Mouse (Mus musculus): ENCODE data around the gene Crip3. TPM values are rescaled to one million over a fixed set of nuclear protein-coding genes. Genes with fewer than 3 reads are reported as not detected.

The Crip3 gene
- total RNA-seq, 2 experiments from 2014 or later = not detected

DNA sequence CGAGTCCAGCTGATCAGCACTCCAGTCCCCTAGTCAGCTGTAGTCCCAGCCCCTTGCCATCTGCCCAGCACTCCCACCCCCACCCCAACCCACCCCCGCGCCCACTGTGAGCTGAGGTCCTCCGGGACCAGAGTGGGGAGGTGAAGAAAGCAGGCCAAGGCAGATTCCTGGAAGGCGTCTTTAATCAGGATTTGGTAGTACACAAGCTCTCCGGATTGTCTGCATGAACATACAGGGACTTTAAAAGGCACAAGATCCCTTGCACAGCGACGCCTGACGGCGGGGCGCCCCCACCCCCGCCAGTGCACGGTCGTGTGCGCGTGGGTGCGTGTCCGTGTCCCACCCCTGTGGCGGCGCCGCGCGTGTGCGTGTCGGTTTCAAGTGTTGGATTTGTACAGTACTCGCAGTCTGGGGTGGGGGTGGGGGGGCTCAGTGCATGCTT is 25.3 kb downstream of the Crip3 start:
- ATAC-seq (replicated peaks; ENCODE audit: low FRiP score, poor library complexity, severe bottlenecking) = no peak

GRCm38 (mm10) chr17:46454539-46454938 is 25.8 kb downstream of the Crip3 start:
- ATAC-seq (replicated peaks; ENCODE audit: low FRiP score, poor library complexity, severe bottlenecking) = no peak

GRCm38 (mm10) chr17:46455110-46455691 is 26.5 kb downstream of the Crip3 start:
- ATAC-seq (replicated peaks; ENCODE audit: low FRiP score, poor library complexity, severe bottlenecking) = no peak

DNA sequence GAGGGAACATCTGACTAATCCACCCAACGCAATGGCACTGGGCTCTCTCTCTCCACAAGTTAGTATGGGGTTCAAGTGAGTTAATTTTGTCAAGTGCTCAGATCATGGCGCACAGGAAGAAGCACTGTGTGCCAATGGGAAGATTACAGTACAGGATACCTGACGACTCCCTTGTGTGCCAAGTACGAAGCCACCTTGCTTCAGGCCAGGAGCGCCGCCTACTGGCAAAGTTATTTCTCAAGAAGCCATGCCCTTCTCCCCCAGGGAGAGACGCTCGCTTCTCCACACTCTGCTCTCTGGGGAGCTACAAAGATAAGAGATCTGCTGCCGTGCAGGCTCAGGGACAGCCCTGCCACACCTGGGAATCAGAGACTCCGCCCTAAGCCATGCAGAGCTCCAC is 29.1 kb downstream of the Crip3 start:
- no peak for ATAC-seq (replicated peaks; ENCODE audit: low FRiP score, poor library complexity, severe bottlenecking)

DNA sequence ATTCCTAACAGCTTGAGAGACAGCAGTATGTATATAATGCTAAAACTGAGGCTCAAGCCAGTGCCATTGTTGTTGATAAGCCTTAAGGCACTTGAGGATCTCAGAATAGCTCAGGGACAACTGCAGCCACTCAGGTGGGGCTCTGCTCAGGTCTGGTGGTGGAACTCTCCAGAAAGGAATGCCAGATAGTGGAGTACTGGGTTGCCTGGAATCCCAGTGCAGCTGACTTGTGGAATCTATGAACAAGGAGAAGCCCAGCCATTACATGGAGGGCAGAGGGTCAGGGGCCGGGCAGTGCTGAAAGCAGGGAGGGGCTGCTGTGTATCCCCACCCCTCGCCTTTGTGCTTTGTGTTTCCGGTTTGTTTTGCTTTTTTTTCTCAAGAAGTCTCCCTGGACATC is 29.7 kb downstream of the Crip3 start:
- no peak for ATAC-seq (replicated peaks; ENCODE audit: low FRiP score, poor library complexity, severe bottlenecking)

- no peak for ATAC-seq (replicated peaks; ENCODE audit: low FRiP score, poor library complexity, severe bottlenecking)
Measured at GRCm38 (mm10) chr17:46460673-46461072, 31.9 kb downstream of the Crip3 start.

GRCm38 (mm10) chr17:46461347-46461746 is 32.6 kb downstream of the Crip3 start:
- no peak for ATAC-seq (replicated peaks; ENCODE audit: low FRiP score, poor library complexity, severe bottlenecking)

DNA sequence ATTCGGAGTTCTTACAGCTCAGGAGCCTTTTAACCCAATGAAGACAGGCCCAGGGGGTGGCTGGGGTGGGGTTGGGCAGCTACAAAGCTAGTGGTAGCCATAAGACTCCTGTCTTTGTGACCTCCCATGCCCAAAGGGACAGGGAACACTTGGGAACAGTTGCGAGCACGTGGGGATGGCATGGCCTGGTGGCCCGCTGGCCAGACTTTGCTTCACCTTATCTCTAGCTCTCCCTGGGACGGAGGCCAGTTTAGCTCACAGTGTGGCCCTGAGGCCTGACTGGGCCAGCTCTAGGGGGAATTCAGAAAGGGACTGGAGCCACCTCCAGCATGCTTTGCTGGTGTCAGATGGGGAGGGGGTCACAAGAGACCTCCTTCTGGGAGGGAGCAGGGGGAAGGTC is 33.5 kb downstream of the Crip3 start:
- no peak for ATAC-seq (replicated peaks; ENCODE audit: low FRiP score, poor library complexity, severe bottlenecking)

DNA sequence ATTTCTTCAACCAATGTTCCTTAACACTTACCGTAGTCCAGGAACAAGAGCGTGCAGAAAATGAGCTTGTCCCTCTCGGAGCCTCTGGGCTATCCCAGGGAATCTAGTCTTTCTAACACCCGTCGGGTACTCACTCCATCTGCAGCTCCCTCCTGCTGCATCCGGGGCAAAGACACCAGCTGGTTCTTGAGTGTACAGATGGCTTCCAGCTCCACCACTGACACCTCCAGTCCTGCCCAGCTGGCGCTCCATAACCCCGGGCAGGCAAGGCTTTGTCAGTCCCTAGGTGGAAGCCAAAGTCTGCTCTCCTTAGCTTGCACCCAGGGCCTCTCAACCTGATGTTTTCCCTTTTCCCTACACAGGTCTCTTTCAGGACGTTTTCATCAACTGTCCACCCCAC is 39.1 kb downstream of the Crip3 start:
- no peak for ATAC-seq (replicated peaks; ENCODE audit: low FRiP score, poor library complexity, severe bottlenecking)

DNA sequence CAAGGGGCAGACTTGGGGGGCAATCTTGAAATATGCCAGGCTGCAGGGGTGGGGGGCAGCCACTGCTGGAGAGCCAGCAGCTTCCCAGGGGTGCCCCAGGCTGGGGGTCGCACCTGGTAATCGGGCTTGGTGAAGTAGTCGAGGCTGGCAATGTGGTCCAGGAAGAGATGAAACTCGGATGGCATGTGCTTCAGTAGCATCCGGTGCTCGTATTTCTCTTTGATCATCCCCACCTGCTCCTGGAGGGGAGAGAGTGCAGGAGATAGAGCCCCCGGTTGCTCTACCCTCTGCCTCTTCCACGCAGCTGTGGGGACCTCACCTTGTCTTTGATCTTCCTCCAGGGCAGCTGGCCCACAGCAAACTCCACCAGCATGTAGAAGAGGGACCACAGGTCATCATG is 47.9 kb downstream of the Crip3 start:
- no peak for ATAC-seq (replicated peaks; ENCODE audit: low FRiP score, poor library complexity, severe bottlenecking)

- ATAC-seq (replicated peaks; ENCODE audit: low FRiP score, poor library complexity, severe bottlenecking) = no peak
Measured at GRCm38 (mm10) chr17:46477286-46477685, 48.6 kb downstream of the Crip3 start.

Other genes with a start within 250 kb of the Crip3 start
- gene Polh, start 226.3 kb upstream of the Crip3 start, total RNA-seq (2015; ENCODE audit: low replicate concordance) = 40.4 and 61.2 TPM in 2 replicates
- gene Polh, start 226.3 kb upstream of the Crip3 start, total RNA-seq (2017; ENCODE audit: low replicate concordance) = 96.1 and 102 TPM in 2 replicates
- gene Xpo5, start 226.1 kb upstream of the Crip3 start, total RNA-seq (2015; ENCODE audit: low replicate concordance) = 26.8 and 35.0 TPM in 2 replicates
- gene Xpo5, start 226.1 kb upstream of the Crip3 start, total RNA-seq (2017; ENCODE audit: low replicate concordance) = 26.6 and 32.0 TPM in 2 replicates
- gene Polr1c, start 180.9 kb upstream of the Crip3 start, total RNA-seq (2015; ENCODE audit: low replicate concordance) = 25.6 and 26.4 TPM in 2 replicates
- 5.8 and 24.9 TPM in 2 replicates for gene Polr1c, start 180.9 kb upstream of the Crip3 start, total RNA-seq (2017; ENCODE audit: low replicate concordance)
- 46.5 and 53.7 TPM in 2 replicates for gene Yipf3, start 180.8 kb upstream of the Crip3 start, total RNA-seq (2015; ENCODE audit: low replicate concordance)
- 15.3 and 22.5 TPM in 2 replicates for gene Yipf3, start 180.8 kb upstream of the Crip3 start, total RNA-seq (2017; ENCODE audit: low replicate concordance)
- not detected in 2 replicates for gene Lrrc73, start 175.4 kb upstream of the Crip3 start, total RNA-seq (2015; ENCODE audit: low replicate concordance)
- 0.39 TPM in 1 of 2 replicates, not detected in the other for gene Lrrc73, start 175.4 kb upstream of the Crip3 start, total RNA-seq (2017; ENCODE audit: low replicate concordance)
- 2.2 and 21.8 TPM in 2 replicates for gene Tjap1, start 145.9 kb upstream of the Crip3 start, total RNA-seq (2015; ENCODE audit: low replicate concordance)
- gene Tjap1, start 145.9 kb upstream of the Crip3 start, total RNA-seq (2017; ENCODE audit: low replicate concordance) = 6.5 and 53.0 TPM in 2 replicates
- not detected in 2 replicates for gene Dlk2, start 131.5 kb upstream of the Crip3 start, total RNA-seq (2015; ENCODE audit: low replicate concordance)
- gene Dlk2, start 131.5 kb upstream of the Crip3 start, total RNA-seq (2017; ENCODE audit: low replicate concordance) = not detected in 2 replicates
- gene Abcc10, start 100.6 kb upstream of the Crip3 start, total RNA-seq (2015; ENCODE audit: low replicate concordance) = not detected in 2 replicates
- gene Abcc10, start 100.6 kb upstream of the Crip3 start, total RNA-seq (2017; ENCODE audit: low replicate concordance) = 0.53 TPM in 1 of 2 replicates, not detected in the other
- gene Zfp318, start 45.2 kb upstream of the Crip3 start, total RNA-seq (2015; ENCODE audit: low replicate concordance) = 0.72 and 8.8 TPM in 2 replicates
- 3.3 and 10.1 TPM in 2 replicates for gene Zfp318, start 45.2 kb upstream of the Crip3 start, total RNA-seq (2017; ENCODE audit: low replicate concordance)
- not detected in 2 replicates for gene Slc22a7, start 9.5 kb downstream of the Crip3 start, total RNA-seq (2015; ENCODE audit: low replicate concordance)
- gene Slc22a7, start 9.5 kb downstream of the Crip3 start, total RNA-seq (2017; ENCODE audit: low replicate concordance) = not detected in 2 replicates
- gene Ttbk1, start 58.7 kb downstream of the Crip3 start, total RNA-seq (2015; ENCODE audit: low replicate concordance) = not detected in 2 replicates
- not detected in 2 replicates for gene Ttbk1, start 58.7 kb downstream of the Crip3 start, total RNA-seq (2017; ENCODE audit: low replicate concordance)
- 3.8 and 5.0 TPM in 2 replicates for gene Dnph1, start 67.8 kb downstream of the Crip3 start, total RNA-seq (2015; ENCODE audit: low replicate concordance)
- 0.64 and 1.9 TPM in 2 replicates for gene Dnph1, start 67.8 kb downstream of the Crip3 start, total RNA-seq (2017; ENCODE audit: low replicate concordance)
- 0.42 and 5.8 TPM in 2 replicates for gene Cul9, start 117.5 kb downstream of the Crip3 start, total RNA-seq (2015; ENCODE audit: low replicate concordance)
- 0.26 TPM in 1 of 2 replicates, not detected in the other for gene Cul9, start 117.5 kb downstream of the Crip3 start, total RNA-seq (2017; ENCODE audit: low replicate concordance)
- 12.2 and 23.8 TPM in 2 replicates for gene Srf, start 127.2 kb downstream of the Crip3 start, total RNA-seq (2015; ENCODE audit: low replicate concordance)
- 7.2 and 9.9 TPM in 2 replicates for gene Srf, start 127.2 kb downstream of the Crip3 start, total RNA-seq (2017; ENCODE audit: low replicate concordance)
- not detected in 2 replicates for gene Ptk7, start 200.6 kb downstream of the Crip3 start, total RNA-seq (2015; ENCODE audit: low replicate concordance)
- gene Ptk7, start 200.6 kb downstream of the Crip3 start, total RNA-seq (2017; ENCODE audit: low replicate concordance) = 0.30 TPM in 1 of 2 replicates, not detected in the other
- gene Klc4, start 217.1 kb downstream of the Crip3 start, total RNA-seq (2015; ENCODE audit: low replicate concordance) = 1.3 and 2.9 TPM in 2 replicates
- 4.5 and 5.5 TPM in 2 replicates for gene Klc4, start 217.1 kb downstream of the Crip3 start, total RNA-seq (2017; ENCODE audit: low replicate concordance)
- gene Mrpl2, start 217.3 kb downstream of the Crip3 start, total RNA-seq (2015; ENCODE audit: low replicate concordance) = 5.8 and 10.9 TPM in 2 replicates
- gene Mrpl2, start 217.3 kb downstream of the Crip3 start, total RNA-seq (2017; ENCODE audit: low replicate concordance) = 12.5 and 13.3 TPM in 2 replicates
- 1.7 TPM in 1 of 2 replicates, not detected in the other for gene Cul7, start 221.4 kb downstream of the Crip3 start, total RNA-seq (2015; ENCODE audit: low replicate concordance)
- gene Cul7, start 221.4 kb downstream of the Crip3 start, total RNA-seq (2017; ENCODE audit: low replicate concordance) = 0.30 and 0.39 TPM in 2 replicates
- 2.5 TPM in 1 of 2 replicates, not detected in the other for gene Rrp36, start 245.4 kb downstream of the Crip3 start, total RNA-seq (2015; ENCODE audit: low replicate concordance)
- 8.6 and 23.7 TPM in 2 replicates for gene Rrp36, start 245.4 kb downstream of the Crip3 start, total RNA-seq (2017; ENCODE audit: low replicate concordance)
- 15.1 and 22.6 TPM in 2 replicates for gene Mea1, start 249.9 kb downstream of the Crip3 start, total RNA-seq (2015; ENCODE audit: low replicate concordance)
- gene Mea1, start 249.9 kb downstream of the Crip3 start, total RNA-seq (2017; ENCODE audit: low replicate concordance) = 4.2 and 10.9 TPM in 2 replicates